Mouse (Mus musculus) testis, adult 2 months (tissue): ENCODE results near the gene Zfp185. TPM values are rescaled to one million over a fixed set of nuclear protein-coding genes. Genes with fewer than 3 reads are reported as not detected.

Experiments
- H3K27ac ChIP-seq: fragments of 200-500 bp; 2 replicates; pipeline ENCODE4 v1.5.1; 2012; ENCODE audit warnings: low read depth, low read length; ENCODE audit not compliant: control insufficient read depth, insufficient read depth
- H3K27me3 ChIP-seq: fragments of 200-500 bp; 2 replicates; pipeline ENCODE4 v1.6.1; 2012; ENCODE audit warnings: mild to moderate bottlenecking, low read length, moderate library complexity; ENCODE audit not compliant: control insufficient read depth, insufficient read depth
- H3K36me3 ChIP-seq: fragments of 200-500 bp; 2 replicates; pipeline ENCODE4 v1.6.1; 2012; ENCODE audit warnings: mild to moderate bottlenecking, low read length; ENCODE audit not compliant: control insufficient read depth, insufficient read depth
- H3K4me1 ChIP-seq: fragments of 200-500 bp; 2 replicates; pipeline ENCODE4 v1.6.1; 2012; ENCODE audit warnings: low read length; ENCODE audit not compliant: control insufficient read depth, insufficient read depth
- H3K4me3 ChIP-seq: fragments of 200-500 bp; 2 replicates; pipeline ENCODE4 v1.5.1; 2012; ENCODE audit warnings: low read depth, mild to moderate bottlenecking, low read length, moderate library complexity, mixed read lengths; ENCODE audit not compliant: control insufficient read depth
- CTCF ChIP-seq: fragments of 200-500 bp; IDR thresholded peaks from 2 replicates; pipeline ENCODE4 v1.5.1; 2012; ENCODE audit warnings: low read depth, mild to moderate bottlenecking, inconsistent platforms, low read length, moderate library complexity; ENCODE audit not compliant: control insufficient read depth, insufficient read depth, insufficient replicate concordance
- POLR2A ChIP-seq: fragments of 200-500 bp; IDR thresholded peaks from 2 replicates; pipeline ENCODE4 v1.6.1; 2012; ENCODE audit warnings: low read depth, mild to moderate bottlenecking, inconsistent platforms, low read length, moderate library complexity; ENCODE audit not compliant: control insufficient read depth
- polyA plus RNA-seq: library from polyadenylated mRNA; depleted of rRNA; stranded (reverse); fragments of >200 nt; gene quantifications from 2 replicates; pipeline ENCODE4 v1.2.3, GENCODE M21; 2012; rRNA removed

The Zfp185 gene
- polyA plus RNA-seq: 14.0 and 14.2 TPM in 2 replicates

DNA sequence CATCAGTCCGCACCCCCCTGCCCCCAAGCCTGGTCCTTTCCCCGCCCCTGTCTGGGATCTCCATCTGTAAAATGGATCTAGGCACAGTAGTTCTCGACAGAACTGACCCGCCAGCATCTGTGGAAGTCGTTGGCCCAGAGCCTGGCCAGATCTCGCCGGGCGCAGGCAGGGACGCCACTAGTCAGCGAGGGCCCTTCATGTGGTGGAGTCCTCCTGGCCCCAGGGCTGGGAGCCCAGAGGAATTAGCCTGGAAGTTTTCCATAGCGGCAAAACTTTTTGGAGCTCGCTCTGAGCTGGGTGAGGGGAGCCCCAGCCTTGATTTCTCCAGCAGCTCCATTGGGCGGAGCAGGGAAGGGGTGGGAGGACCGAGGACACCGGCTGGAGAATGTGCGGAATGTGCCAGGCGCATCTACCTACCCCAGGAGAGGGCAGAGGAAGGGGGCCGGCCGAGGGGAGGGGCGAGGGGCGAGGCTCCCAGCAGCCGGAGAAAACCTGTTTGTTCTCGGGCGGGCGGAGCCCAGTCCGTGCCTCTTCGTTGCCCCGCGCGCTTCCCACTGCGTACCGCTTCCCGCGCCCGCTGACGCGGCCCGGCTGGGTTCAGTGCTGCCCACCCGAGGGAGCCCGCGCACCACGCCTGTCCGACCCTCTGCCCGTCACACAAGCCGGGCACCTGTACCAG lies at the start of gene Zfp185:
Gene Zfp185 (plus strand): TSS at position 499 of the 679 bp plus-strand sequence.
- peak within 1 kb of the TSS; percentile 73 for H3K4me3 ChIP-seq
- no peaks in the 10 kb centered on the region for H3K36me3 ChIP-seq
- TF ChIP-seq POLR2A (no peak), CTCF (no peak)
- H3K27me3 ChIP-seq: no peaks in the 10 kb centered on the region
- H3K27ac ChIP-seq: no peak within 1 kb of the TSS
- H3K4me1 ChIP-seq: peaks cover 3% of the 10 kb centered on the region

DNA sequence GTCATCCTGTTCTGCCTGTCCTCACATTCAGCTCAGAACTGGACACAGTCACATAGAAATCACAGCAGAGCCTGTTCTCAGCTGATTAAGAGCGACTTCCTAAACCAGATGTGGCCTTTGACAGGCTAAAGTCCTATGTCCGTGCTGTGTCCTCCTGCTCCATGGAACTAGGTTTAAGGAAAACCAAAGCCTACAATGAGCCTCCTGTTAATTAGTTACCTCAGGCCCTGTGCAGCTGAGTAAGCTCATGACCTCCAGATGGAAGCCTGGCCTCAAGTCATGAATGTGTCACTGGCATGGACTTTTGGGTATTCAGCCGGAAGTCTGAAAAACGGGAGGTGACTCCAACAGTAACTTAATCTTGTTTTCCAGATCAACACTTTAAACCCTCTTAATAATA lies 33.7 kb upstream of the Zfp185 start:
- Histone ChIP-seq H3K36me3 (no peaks in the 10 kb centered on the region), H3K4me1 (no peaks in the 10 kb centered on the region), H3K4me3 (no peak overlapping the region), H3K27me3 (no peaks in the 10 kb centered on the region), H3K27ac (no peak overlapping the region)
- TF ChIP-seq CTCF (no peak), POLR2A (no peak)

DNA sequence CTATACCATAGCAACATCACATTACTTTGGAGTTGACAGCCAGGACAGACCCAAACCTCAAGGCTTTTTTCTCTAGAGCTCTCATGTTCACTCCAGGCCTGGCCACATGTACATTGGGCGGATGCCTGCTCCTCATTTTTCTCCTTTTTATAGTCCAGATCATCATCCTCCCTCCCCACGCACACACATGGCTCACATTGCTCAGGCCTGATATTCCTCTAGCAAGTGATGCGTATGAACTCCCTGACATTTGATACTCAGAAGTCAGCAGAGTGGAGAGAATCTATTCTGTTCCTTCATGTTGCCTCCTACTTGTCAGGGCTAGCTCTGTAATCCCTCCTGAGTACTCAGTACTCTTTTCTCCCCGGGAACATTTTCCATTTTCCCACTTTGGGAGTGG lies 30.7 kb upstream of the Zfp185 start:
- TF ChIP-seq CTCF: no peak
- TF ChIP-seq POLR2A: no peak
- Histone ChIP-seq H3K27me3 (no peaks in the 10 kb centered on the region), H3K27ac (no peak overlapping the region), H3K36me3 (no peaks in the 10 kb centered on the region), H3K4me1 (no peaks in the 10 kb centered on the region), H3K4me3 (no peak overlapping the region)

DNA sequence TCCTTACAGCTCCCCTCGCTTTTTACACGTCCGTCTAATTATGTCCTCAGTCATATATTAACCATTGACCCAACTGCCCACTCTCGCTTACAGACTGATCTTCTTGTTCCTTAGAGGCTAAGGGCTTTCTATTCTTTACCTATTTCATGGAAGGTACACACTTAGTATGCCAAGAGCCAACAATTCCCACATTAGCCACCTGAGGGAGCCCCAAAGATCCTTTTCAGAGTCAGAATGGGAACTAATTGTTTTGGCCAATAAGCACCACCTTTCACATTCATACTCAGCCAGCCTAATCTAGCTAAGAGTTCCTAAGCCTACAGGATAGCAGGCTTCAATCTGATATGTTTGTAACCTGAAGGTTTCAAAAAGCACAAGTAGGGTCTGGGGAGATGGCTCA lies 26.7 kb upstream of the Zfp185 start:
- Histone ChIP-seq H3K27ac (no peak overlapping the region), H3K36me3 (no peaks in the 10 kb centered on the region), H3K4me3 (no peak overlapping the region), H3K27me3 (no peaks in the 10 kb centered on the region), H3K4me1 (no peaks in the 10 kb centered on the region)
- no peak for TF ChIP-seq CTCF
- TF ChIP-seq POLR2A: no peak

DNA sequence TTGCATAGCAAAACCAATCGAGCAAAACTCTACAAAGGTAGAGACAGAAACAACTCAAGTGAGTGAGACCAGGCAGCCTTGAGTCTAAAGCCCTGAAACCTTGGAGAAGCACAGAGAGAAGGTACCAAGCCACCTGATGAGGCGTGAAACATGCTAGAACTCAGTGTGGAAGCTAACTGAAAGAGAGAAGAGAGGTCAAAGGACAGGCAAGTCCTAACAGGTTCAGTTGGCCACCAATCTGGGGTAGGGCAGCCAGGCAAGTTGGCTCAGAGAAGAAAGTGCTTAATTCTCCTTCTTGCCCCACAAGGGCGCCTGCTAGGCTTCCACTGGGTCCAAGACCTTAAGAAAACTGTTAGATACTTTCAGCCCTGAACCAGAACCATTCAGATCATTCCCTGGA lies 25.6 kb upstream of the Zfp185 start:
- no peak for TF ChIP-seq POLR2A
- no peak for TF ChIP-seq CTCF
- no peaks in the 10 kb centered on the region for H3K27me3 ChIP-seq
- H3K4me3 ChIP-seq: no peak overlapping the region
- H3K36me3 ChIP-seq: no peaks in the 10 kb centered on the region
- H3K4me1 ChIP-seq: no peaks in the 10 kb centered on the region
- H3K27ac ChIP-seq: no peak overlapping the region

DNA sequence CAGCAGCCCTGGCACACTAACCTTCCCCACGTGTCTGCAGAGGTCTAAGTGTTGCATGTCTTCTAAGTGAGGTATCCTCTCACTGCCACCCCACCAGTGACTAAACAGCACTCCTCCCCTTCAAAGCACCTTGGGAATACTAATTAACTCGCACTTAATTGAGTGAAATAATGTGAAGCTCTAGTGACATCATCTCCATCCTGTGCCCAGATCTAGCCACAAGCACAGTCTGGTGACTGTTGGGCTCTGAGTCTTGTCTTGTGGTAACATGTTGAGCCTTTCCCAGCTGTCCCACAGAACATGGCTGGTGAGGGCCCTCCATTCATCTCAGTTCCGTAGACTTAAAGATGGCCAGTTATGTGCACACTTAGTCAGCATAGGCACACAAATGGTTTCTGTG lies 24.4 kb upstream of the Zfp185 start:
- TF ChIP-seq CTCF: no peak
- TF ChIP-seq POLR2A: no peak
- H3K4me3 ChIP-seq: no peak overlapping the region
- no peaks in the 10 kb centered on the region for H3K36me3 ChIP-seq
- H3K27ac ChIP-seq: no peak overlapping the region
- no peaks in the 10 kb centered on the region for H3K27me3 ChIP-seq
- no peaks in the 10 kb centered on the region for H3K4me1 ChIP-seq

DNA sequence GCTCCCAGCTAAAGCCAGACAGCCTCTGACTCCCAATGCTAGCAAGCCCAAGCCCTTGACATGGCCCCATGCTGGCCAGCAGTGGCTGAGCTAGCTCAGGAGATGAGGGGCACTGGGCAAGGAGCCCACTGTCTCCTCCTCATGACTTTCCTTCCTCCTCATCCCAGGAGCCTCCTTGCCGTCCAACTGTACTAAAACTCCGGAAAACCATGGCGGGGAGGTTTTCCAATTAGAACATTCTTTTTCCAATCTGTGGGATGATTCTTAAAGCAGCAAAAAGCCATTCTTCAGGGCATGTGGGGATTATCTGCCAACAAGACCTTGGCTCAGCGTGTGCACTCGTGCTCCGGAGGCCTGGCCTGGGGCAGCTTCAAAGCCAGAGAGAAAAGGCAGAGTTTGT lies 4.3 kb upstream of the Zfp185 start:
- Histone ChIP-seq H3K36me3 (no peaks in the 10 kb centered on the region), H3K4me1 (peaks cover 3% of the 10 kb centered on the region), H3K27ac (no peak overlapping the region), H3K27me3 (no peaks in the 10 kb centered on the region), H3K4me3 (no peak overlapping the region)
- TF ChIP-seq CTCF (no peak), POLR2A (no peak)

DNA sequence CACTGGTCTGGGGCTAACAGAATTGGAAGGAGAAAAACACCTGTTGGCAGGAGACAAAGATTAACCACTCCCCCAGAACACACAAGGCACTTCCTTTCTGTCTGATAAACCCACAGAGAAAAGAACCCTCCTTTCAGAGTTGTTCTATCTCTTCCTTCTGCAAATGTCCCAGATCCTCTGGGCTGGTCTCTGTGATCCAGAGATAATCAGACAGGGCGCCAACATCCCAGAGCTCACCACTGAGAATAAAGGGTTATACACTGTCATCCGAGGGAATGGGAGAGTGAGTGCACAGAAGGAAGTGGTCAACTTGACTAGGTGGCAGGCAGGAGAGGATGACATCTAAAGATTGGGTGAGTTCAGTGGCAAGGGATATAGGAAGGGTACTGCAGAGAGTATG lies 1.5 kb upstream of the Zfp185 start:
- TF ChIP-seq POLR2A: no peak
- TF ChIP-seq CTCF: no peak
- peaks cover 3% of the 10 kb centered on the region for H3K4me1 ChIP-seq
- H3K4me3 ChIP-seq: no peak overlapping the region
- no peaks in the 10 kb centered on the region for H3K27me3 ChIP-seq
- no peaks in the 10 kb centered on the region for H3K36me3 ChIP-seq
- no peak overlapping the region for H3K27ac ChIP-seq
